Mouse (Mus musculus): ENCODE data around the gene Epha2. TPM values are rescaled to one million over a fixed set of nuclear protein-coding genes. Genes with fewer than 3 reads are reported as not detected.

Epha2 gene
- polyA plus RNA-seq, 1 experiment: 0.13 TPM

DNA sequence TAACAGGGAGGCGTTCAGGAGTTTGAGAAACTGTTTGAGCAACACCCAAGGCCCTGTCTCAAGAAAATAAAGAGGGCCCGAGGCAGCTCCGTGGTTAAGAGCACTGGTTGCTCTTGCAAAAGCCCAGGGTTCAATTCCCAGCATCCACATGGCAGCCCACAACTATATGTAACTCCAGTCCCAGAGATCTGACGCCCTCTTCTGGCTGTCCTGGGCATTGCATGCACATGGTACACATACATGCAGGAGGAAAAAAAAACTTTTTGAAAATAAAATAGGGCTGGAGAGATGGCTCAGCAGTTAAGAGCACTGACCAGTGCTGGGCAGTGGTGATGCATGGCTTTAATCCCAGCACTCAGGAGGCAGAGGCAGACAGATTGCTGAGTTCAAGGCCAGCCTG, 32.7 kb upstream of the Epha2 start:
- H3K27ac ChIP-seq (ENCODE audit: insufficient read depth, low read depth, low read length): no peak overlapping the region

GRCm38 (mm10) chr4:141269080-141269479, 32.0 kb upstream of the Epha2 start:
- TF ChIP-seq CTCF (IDR thresholded peaks at IDR 0.05; ENCODE audit: low read depth, low read length): 0 out of 2 replicates have a peak, but pooled peaks have one; percentile 17
- no peak for TF ChIP-seq POLR2A (IDR thresholded peaks at IDR 0.05; ENCODE audit: borderline replicate concordance, low read depth, low read length)
- Histone ChIP-seq H3K4me1 (ENCODE audit: control insufficient read depth, insufficient read depth, low read length) (peaks cover 15% of the 10 kb centered on the region), H3K27ac (ENCODE audit: insufficient read depth, low read depth, low read length) (no peak overlapping the region), H3K4me3 (ENCODE audit: insufficient read depth, low read length) (no peak overlapping the region)

More for the DNA sequence above, 32.7 kb upstream of the Epha2 start:
- no peak overlapping the region for H3K4me3 ChIP-seq (ENCODE audit: insufficient read depth, low read length)
- peaks cover 15% of the 10 kb centered on the region for H3K4me1 ChIP-seq (ENCODE audit: control insufficient read depth, insufficient read depth, low read length)
- no peak for TF ChIP-seq CTCF (IDR thresholded peaks at IDR 0.05; ENCODE audit: low read depth, low read length)
- no peak for TF ChIP-seq POLR2A (IDR thresholded peaks at IDR 0.05; ENCODE audit: borderline replicate concordance, low read depth, low read length)

DNA sequence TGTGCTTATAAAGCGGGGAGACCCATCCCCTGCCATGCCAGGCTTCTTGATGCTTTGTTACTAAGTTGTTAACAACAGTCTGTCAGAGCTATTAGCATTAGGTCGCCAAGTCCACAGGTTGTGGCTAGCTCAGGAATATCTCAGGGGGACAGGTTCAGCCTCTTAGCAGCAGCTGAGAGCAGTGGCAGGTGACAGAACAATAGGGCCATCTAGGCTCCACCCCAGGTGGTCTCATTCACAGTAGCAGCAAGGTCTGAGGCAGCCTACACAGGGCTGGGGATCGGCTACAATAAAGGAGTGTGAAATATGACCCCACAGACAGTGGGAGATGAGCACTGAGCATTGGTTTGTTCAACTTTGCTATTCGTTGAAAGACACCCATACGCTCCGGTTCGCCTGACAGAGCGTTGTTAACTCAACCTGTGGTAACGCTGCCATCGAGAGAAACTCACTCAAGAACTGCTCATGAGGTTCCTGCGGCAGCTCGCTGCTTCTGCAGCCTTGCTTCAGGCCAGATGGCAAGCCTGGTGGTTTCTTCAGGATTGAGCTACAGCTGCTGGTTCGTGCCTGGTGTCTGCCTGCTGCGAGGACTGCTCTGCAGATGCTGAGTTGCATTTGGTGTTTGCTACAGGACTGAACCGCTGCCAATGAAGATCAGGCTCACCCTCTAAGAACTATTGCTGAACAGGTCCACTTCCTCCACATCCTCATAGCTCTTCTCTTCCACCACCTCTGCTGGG, 30.7 kb upstream of the Epha2 start:
- Histone ChIP-seq H3K27ac (ENCODE audit: insufficient read depth, low read depth, low read length) (no peak overlapping the region), H3K4me3 (ENCODE audit: insufficient read depth, low read length) (no peak overlapping the region), H3K4me1 (ENCODE audit: control insufficient read depth, insufficient read depth, low read length) (peaks cover 15% of the 10 kb centered on the region)
- TF ChIP-seq POLR2A (IDR thresholded peaks at IDR 0.05; ENCODE audit: borderline replicate concordance, low read depth, low read length) (no peak), CTCF (IDR thresholded peaks at IDR 0.05; ENCODE audit: low read depth, low read length) (no peak)

DNA sequence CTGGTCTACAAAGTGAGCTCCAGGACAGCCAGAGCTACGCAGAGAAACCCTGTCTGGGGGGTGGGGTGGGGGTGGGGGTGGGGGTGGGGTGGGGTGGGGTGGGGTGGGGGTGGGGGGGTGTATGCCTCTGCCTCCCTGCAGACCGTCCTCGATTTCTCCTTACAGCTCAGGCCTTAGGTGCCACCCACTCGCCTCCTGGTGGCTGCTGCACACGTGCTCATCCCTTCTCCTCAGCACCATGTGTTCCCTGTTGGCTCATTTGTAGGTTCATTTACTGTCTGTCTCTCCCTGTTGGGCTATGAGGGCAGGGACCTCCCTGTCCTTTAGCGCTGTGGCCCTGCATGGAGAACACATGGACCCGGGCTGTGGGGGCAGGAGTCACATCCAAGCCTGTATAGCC, 29.8 kb upstream of the Epha2 start:
- no peak overlapping the region for H3K4me3 ChIP-seq (ENCODE audit: insufficient read depth, low read length)

GRCm38 (mm10) chr4:141271721-141272120, 29.3 kb upstream of the Epha2 start:
- TF ChIP-seq POLR2A (IDR thresholded peaks at IDR 0.05; ENCODE audit: borderline replicate concordance, low read depth, low read length) (no peak), CTCF (IDR thresholded peaks at IDR 0.05; ENCODE audit: low read depth, low read length) (no peak)
- Histone ChIP-seq H3K4me1 (ENCODE audit: control insufficient read depth, insufficient read depth, low read length) (peaks cover 15% of the 10 kb centered on the region), H3K27ac (ENCODE audit: insufficient read depth, low read depth, low read length) (peak overlapping the region; percentile 15), H3K4me3 (ENCODE audit: insufficient read depth, low read length) (no peak overlapping the region)

More for the DNA sequence above, 29.8 kb upstream of the Epha2 start:
- Histone ChIP-seq H3K4me1 (ENCODE audit: control insufficient read depth, insufficient read depth, low read length) (peaks cover 15% of the 10 kb centered on the region), H3K27ac (ENCODE audit: insufficient read depth, low read depth, low read length) (peak overlapping the region; percentile 15; the same call in 1 of the 2 replicates)
- no peak for TF ChIP-seq CTCF (IDR thresholded peaks at IDR 0.05; ENCODE audit: low read depth, low read length)
- TF ChIP-seq POLR2A (IDR thresholded peaks at IDR 0.05; ENCODE audit: borderline replicate concordance, low read depth, low read length): no peak

DNA sequence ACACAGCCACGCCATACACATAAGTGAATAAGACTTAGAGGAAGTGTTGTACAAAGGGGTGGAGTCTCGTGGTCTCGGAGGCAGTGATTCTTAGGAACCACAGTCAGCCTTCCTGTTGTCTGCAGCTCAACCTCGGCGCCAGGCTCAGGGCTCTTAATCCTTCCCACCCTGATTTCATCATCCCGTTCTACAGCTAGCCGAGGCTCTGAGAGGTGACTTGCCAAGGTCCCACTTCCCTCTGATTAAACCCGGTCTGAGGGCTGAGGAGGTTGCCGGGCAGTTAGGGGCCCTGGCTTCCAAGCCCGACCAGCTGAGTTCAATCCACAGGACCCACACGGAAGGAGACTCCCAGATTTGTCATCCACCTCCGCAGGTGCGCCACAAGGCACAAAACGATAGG, 28.2 kb upstream of the Epha2 start:
- peak overlapping the region; percentile 43 for H3K4me3 ChIP-seq (ENCODE audit: insufficient read depth, low read length)
- TF ChIP-seq CTCF (IDR thresholded peaks at IDR 0.05; ENCODE audit: low read depth, low read length) (no peak), POLR2A (IDR thresholded peaks at IDR 0.05; ENCODE audit: borderline replicate concordance, low read depth, low read length) (no peak)
- H3K4me1 ChIP-seq (ENCODE audit: control insufficient read depth, insufficient read depth, low read length): peaks cover 15% of the 10 kb centered on the region
- H3K27ac ChIP-seq (ENCODE audit: insufficient read depth, low read depth, low read length): peak overlapping the region; percentile 40

DNA sequence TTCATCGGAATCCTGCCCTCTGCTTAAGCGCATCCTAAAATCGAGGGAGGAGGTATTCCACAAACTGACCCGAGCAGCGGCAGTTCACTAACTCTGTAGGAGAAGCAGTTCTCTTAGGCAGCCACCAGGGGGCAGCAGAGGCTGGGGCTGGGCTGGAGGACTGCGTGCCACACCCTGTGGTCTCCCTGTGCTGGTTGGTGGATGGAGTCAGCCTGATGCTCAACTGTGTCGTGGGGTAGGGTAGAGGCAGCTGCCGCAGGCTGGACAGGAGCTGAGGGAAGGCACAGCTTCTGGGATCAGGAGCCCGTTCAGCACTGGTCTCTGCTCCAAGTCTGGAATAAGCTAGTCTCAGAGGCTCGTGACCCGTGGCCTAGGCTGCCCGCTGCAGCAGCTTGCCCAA, 27.7 kb upstream of the Epha2 start:
- peak; percentile 99 for TF ChIP-seq CTCF (IDR thresholded peaks at IDR 0.05; ENCODE audit: low read depth, low read length)
- no peak for TF ChIP-seq POLR2A (IDR thresholded peaks at IDR 0.05; ENCODE audit: borderline replicate concordance, low read depth, low read length)
- Histone ChIP-seq H3K4me1 (ENCODE audit: control insufficient read depth, insufficient read depth, low read length) (peaks cover 16% of the 10 kb centered on the region), H3K4me3 (ENCODE audit: insufficient read depth, low read length) (peak overlapping the region; percentile 43), H3K27ac (ENCODE audit: insufficient read depth, low read depth, low read length) (peak overlapping the region; percentile 40)

GRCm38 (mm10) chr4:141274485-141275341, 26.3 kb upstream of the Epha2 start:
- H3K4me3 ChIP-seq (ENCODE audit: insufficient read depth, low read length): no peak overlapping the region
- H3K27ac ChIP-seq (ENCODE audit: insufficient read depth, low read depth, low read length): no peak overlapping the region
- TF ChIP-seq POLR2A (IDR thresholded peaks at IDR 0.05; ENCODE audit: borderline replicate concordance, low read depth, low read length) (no peak), CTCF (IDR thresholded peaks at IDR 0.05; ENCODE audit: low read depth, low read length) (no peak)
- peaks cover 18% of the 10 kb centered on the region for H3K4me1 ChIP-seq (ENCODE audit: control insufficient read depth, insufficient read depth, low read length)

DNA sequence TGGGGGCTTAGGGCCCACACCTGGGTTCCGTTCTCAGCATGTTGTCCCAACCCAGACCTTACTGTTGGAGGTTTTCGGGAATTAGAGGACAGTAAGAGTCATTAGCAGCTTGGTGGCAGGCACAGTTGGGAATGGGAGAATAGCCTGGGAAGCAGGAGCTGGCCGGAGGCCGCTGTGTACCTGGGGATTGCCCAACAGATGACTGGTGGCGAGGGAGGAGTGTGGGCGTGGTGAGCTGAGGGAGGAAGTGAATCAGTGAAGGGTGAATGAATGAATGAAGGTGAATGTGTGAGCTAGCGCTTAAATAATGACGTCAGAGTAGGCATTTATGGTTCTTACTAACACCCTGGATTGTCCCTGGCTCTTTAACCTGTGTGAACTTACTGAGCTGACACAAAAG, 23.9 kb upstream of the Epha2 start:
- Histone ChIP-seq H3K27ac (ENCODE audit: insufficient read depth, low read depth, low read length) (no peak overlapping the region), H3K4me1 (ENCODE audit: control insufficient read depth, insufficient read depth, low read length) (peaks cover 20% of the 10 kb centered on the region), H3K4me3 (ENCODE audit: insufficient read depth, low read length) (no peak overlapping the region)
- no peak for TF ChIP-seq CTCF (IDR thresholded peaks at IDR 0.05; ENCODE audit: low read depth, low read length)
- TF ChIP-seq POLR2A (IDR thresholded peaks at IDR 0.05; ENCODE audit: borderline replicate concordance, low read depth, low read length): no peak

- no peak for TF ChIP-seq POLR2A (IDR thresholded peaks at IDR 0.05; ENCODE audit: borderline replicate concordance, low read depth, low read length)
- TF ChIP-seq CTCF (IDR thresholded peaks at IDR 0.05; ENCODE audit: low read depth, low read length): no peak
- peaks cover 15% of the 10 kb centered on the region for H3K4me1 ChIP-seq (ENCODE audit: control insufficient read depth, insufficient read depth, low read length)
- H3K27ac ChIP-seq (ENCODE audit: insufficient read depth, low read depth, low read length): no peak overlapping the region
- no peak overlapping the region for H3K4me3 ChIP-seq (ENCODE audit: insufficient read depth, low read length)
Observed at GRCm38 (mm10) chr4:141278154-141278553, 22.9 kb upstream of the Epha2 start.
